Mouse (Mus musculus) spleen, postnatal 14 days (tissue): Measurements from ENCODE around the gene 1700001O22Rik.
A peak's percentile ranks its signal among the peaks of the same experiment; 100 is the strongest.

Experiments
- DNase-seq, 2 experiments: peaks; one replicate each; pipeline ENCODE4 v3.0.0; 2021 to 2022; ENCODE audit warnings: low spot score in 2 of 2

Gene 1700001O22Rik

DNA sequence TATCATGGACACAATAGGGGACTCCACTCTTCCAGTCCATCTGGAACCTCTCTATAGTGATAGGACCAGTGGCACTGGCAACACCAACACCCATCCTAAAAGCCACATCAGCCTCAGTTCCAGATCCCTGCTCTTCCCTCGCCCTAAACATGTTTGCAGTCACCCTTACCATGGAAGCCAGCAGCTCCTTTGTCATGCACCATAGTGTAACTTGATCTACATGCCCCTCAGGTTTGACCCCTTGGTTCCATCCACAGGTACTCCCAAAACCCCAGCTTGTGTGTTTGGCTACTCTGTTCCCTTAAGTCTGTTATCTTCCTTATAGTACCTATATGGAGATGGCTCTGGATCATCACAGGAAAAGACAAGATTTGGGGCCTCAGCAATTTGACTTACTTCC, 12.9 kb upstream of the 1700001O22Rik start:
- DNase-seq = no peak

DNA sequence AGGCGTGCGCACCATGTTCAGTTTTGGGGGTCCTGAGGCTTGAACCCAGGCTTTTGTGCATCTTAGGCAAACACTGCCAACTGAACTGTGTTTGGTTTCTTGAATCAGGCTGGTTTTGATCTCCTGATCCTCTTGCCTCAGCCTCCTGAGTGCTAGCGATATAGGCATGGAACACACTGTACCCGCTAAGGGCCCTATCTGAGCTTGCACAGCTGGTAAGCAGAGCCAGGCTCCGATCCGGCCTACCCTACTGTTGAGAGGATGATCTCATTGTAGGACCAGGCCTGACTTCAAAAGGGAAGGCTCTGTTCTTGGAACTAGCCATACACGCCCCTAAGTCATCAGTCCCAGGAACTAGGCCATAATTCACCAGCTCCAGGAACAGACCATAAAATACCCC, 7.1 kb upstream of the 1700001O22Rik start:
- no peak for DNase-seq

DNA sequence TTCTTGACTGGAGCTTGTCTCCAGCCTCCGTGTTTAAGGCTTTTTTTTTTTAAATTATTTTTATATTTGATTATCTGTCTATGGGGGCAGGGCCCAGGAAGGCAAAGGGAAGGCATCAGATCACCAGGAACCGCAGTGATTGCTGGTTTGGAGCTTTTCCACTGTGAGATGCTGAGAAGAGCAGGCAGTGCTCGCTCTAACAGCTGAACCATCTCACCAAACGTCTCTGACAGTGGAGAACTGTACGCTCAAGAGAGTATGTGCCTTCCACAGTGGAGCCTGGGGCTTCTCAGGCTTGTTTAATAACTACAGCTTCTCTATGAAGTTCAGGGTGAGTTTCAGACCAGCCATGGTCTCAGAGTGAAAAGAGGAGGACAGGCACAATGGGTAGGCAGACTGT, 6.0 kb upstream of the 1700001O22Rik start:
- no peak for DNase-seq

DNA sequence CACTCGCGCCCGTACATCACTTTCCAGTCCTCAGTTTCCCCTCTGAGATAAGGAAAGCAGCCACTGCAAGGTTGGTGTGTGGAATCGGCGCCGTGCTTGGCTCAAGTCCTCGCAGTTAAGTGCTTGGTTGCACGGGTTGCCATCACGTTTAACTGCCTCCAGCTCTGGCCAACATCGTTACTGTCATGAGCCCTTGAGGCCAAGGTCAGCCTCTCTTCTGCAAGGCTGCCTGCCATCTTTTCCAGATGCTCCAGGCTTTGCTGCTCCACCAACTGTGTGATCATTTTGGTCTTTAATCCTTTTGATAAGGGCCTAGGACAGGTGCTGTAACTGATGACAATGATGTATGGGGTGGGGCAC, 4.8 kb upstream of the 1700001O22Rik start:
- no peak for DNase-seq

DNA sequence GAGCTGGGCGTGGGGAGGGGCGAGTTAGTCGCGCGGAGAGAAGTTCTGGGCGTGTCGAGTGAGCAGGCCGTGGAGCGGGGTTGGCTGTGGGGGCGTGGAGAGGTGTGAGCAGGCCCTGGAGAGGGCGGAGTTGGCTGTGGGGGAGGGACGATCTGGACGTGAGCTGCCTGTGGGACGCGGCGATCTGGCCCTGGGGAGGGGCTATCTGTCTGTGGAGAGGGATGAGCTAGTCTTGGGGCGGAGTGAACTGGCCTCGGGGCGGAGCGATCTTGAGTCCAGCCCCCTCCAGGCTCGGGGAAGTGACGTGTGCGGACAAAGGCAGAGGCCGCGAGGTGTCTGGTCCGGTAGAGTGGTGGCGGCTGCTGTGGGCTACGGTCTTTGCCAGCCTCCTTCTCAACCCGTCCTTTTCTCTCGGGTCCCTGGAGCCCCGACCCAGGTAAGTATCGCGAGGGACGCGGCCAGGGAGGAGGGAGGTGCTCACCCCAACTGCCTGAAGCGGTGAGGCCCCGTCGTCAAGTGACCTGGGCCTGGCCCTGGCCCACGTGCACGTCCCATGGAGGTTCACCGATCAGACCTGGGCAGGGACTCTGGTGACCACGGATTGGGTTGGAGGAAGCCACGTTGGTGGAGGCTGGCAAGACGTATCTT, 4.3 kb upstream of the 1700001O22Rik start, which contains the start of gene Ntmt1:
Ntmt1 (plus strand) TSS at position 179 of the 648 bp plus-strand sequence.
- peak; percentile 98 for DNase-seq

DNA sequence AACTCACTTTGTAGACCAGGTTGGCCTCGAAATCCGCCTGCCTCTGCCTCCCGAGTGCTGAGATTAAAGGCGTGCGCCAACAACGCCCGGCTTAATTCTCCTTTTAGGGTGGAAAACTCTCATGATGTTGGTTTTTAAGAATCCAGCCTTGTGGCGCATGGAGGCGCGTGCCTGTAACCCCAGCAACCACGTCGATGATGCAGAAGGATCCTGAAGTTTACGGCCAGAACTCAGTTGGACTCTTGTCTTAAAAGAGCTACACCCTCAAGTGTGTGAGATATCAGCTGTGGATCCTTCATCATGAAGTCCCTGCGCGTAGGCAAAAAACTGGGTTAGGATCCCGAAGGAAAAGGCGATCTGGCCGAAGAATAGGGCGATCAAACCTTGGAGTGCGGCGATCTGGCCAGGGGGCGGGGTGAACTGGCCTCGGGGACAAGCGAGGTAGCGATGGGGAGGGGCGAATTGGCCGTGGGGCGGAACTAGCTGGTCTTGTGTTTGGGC, 3.7 kb upstream of the 1700001O22Rik start:
- no peak for DNase-seq

DNA sequence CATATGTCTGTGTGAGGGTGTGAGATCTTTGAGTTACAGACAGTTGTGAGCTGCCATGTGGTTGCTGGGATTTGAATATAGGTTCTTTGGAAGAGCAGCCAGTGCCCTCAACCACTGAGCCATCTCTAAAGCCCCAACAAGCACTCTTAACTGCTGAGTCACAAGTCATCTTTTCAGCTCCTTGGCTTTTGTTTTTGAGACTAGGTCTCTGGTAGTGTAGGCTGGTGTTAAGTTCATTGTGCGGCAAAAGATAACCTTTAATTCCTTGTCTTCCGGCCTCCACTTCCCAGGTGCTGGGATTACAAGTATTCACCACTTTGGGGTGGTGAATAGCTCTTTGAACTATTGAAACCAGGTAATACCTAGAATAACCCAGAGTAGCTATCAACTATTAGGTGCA, 2.5 kb upstream of the 1700001O22Rik start:
- no peak for DNase-seq

DNA sequence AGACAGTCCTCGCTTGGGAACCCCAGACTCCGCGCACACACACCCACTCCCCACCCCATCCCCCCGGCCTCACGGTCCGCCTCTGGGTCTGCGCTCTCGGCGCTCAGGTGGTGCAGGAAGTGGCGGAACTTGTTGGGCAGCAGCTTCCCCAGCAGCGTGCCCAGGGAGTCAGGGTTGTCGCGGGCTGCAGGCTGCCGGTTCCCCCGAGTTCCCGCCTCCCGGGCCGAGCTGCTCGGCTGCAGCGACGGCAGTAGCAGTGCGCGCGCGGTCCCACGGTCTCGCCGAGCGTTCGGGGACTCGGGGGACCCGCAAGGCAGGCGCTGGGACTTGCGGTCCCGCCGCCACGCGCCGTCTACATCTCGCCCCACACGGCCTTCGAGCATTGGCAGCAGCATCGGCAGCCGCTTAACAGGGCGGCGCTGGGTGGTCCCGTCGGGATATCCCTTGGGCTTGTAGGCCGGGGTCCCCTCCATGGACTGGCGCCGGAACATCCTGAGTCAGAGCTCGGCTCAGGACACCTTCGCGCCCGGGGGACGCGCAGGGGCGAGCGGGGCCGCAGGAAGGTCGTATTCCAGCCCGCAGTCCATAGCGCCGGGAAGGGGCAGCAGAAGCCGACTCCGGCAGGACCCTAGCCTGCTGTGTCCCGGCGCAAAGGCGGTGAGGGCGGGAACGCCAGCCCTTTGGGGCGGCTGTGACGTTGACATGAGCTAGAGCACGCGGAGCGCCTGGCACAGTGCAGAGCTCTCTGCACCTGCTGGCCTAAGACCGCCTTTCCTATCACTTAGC, 2.2 kb downstream of the 1700001O22Rik start:
- no peak for DNase-seq

DNA sequence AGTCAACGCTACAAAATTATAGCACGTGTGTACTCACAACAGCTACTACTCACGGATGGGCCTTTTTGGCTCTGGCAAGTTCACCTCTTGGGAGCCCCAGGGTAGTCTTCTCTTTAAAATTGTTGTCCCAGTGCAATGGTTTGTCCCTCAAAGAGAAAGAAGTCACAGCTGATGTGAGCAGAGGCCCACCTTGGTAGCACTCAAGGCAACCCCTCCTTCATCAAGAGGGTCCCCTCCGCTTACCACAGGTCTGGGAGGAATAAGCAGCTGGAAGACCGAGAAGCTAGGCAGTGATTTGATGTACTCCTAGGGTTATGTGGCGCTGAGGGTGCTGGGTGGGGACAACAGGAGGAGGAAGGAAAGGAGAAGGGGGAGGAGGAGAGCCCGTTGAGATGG, 2.8 kb downstream of the 1700001O22Rik start:
- no peak for DNase-seq

DNA sequence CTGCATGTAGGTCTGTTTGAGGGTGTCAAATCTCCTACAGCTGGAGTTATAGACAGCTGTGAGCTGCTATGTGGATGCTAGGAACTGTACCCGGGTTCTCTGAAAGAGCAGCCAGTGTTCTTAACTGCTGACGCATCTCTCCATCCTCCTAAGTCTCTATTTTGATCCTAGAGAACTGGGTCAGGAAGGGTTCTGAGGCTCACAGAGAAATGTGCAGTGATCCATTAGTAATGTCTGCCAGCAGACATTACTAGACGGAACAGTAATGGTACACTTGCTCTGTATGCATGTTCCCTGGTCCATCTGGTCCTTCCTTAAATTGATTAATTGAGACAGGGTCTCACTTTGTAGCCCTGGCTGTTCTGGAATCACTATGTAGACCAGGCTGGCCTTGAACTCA, 4.0 kb downstream of the 1700001O22Rik start:
- no peak for DNase-seq

DNA sequence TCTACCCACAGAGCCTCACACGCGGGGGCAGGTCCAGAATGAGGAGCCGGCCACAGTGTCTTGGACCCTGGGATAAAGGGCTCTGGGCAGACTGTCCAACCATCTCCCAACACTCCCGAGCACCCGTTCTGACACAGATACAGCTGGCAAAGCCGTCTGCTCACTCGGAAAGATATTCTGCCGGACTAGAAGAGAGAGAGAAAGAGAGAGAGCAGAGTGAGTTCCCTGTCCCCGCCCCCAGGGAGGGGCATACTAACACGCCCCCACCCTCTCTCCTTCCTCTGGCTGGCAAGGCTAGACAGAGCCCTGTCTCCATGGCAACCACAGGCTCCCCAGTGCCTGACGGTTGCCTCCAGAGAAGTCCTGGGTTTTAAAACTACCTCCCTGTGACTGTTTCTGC, 7.1 kb downstream of the 1700001O22Rik start:
- DNase-seq = peak in 1 of 2 experiments; percentile 36

DNA sequence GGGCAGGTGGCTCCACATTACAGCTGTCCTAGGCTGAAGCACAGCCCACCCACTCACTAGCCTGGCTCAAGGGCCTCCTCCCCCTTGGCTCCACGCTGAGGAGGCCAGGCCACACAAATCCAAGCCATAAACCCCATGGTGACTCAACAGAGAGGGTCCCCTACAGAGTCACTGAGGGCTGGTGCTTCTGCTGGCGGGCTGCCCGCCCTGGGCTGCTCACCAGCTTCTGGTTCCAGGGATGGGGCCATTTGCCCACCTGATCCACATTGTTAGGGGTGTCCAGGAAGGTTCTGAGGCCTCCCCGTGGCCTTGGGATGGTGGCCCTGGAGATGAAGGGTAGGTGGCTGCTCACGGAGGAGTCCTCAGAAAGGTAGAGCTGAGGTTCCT, 7.6 kb downstream of the 1700001O22Rik start:
- DNase-seq = no peak

DNA sequence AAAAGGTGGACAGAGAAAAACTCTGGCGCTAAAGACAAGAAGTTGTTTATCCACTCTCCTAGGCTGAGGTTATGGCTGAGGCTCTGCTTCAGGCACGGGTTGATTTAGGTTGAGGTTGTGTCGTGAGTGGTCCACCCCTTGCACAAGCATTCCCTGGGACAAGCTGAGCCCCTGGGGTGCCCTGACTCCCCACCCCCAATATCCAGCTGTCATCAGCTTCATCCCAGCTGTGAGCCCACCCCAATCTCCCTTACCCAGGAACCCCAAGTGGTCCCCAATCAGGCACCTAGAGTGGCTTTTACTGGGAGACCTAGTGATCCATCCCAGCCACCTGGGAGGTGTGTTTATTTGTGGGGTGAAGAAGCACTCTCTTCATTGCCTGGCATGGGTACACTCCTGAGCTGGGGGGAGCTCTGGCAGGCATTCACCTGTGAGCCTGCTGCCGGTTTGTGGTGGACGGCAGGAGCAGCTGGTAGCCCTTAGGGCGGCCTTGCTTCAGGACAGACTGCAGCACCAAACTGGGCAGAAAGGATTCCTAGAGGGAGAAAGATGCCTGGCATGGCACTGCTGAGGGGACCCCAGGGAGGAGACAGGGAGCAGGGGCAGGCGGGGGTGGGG, 8.1 kb downstream of the 1700001O22Rik start:
- DNase-seq = no peak

DNA sequence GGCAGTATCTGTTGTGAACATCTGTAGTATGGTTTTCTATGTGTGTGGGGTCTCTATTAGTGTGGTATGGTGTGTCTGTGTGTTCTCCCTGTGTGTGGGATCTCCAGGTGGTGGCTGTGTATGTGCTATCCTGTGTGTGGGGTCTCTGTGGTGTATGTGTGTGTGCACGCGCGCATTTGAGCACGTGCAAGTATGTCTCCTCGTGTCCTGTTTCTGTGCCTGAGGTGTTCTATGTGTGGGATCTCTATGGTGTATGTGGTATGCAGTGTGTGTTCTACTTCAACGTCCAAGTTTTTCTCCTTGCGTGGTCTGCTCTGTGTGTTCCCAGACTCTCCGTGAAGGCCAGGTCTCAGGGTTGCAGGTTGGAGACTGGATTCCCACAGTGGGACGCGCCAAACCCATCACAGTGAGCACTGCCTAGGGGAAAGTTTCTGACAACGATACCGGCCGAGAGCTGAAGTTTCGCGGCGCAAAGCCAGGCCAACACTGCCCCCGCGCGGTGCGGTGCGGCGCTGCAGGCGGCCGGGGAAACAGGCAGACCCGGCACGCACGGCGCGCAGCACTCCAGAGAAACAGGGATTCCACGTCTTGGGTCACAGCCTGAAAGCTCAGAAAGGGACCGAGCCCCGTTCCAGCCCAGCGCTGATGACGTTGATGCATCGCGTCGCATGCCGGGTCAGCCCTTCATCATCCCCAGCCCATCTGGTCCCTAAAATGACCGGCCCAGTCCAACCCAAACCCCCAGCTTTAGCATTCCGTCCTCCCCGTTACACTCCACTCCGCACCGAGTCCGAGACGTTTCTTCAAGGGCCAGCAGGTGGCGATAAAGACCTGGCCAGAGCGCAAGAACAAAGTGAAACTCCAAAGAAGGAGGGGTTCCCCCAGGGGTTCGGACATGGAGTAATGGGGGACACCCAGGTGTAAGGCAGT, 9.0 kb downstream of the 1700001O22Rik start:
- DNase-seq = peak; percentile 83 to 90

DNA sequence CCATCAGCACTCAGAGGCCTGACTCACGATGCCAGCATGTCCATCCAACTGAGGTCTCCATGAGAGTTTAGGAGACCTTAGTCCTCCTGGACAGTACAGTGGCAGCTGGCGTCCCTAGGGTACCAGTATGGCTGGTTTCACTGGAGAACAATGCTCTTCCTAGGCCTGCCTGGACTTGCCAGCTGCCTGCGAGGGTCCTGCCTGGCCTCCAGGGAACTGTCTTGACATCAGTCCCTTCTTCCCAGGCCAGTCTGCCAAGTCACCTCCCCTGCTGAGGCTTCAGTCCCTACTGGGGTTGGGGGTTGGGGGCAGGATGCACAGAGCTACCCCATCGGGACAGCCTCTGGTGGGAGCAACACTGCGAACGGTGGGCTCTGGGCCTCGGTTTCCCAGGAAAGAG, 11.4 kb downstream of the 1700001O22Rik start:
- no peak for DNase-seq

DNA sequence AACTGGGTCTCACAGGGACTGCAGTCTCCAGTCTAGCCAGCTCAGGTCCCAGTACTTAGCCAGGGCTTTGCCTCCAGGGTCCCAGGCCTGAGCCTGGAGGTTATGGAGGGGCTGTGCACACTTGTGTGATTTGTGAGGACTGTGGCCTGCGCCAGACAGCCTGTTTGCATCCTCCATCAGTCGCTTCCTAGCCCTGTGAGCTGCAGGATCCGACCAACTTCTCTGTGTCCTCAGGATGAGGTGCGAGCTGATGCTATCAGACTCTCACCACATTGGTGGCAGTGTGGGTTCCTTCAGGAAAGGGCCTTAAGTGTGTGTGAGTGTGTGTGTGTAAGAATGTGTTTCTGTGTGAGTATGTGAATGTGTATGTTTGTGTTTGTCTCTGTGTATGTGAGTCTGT, 16.0 kb downstream of the 1700001O22Rik start:
- DNase-seq = no peak

DNA sequence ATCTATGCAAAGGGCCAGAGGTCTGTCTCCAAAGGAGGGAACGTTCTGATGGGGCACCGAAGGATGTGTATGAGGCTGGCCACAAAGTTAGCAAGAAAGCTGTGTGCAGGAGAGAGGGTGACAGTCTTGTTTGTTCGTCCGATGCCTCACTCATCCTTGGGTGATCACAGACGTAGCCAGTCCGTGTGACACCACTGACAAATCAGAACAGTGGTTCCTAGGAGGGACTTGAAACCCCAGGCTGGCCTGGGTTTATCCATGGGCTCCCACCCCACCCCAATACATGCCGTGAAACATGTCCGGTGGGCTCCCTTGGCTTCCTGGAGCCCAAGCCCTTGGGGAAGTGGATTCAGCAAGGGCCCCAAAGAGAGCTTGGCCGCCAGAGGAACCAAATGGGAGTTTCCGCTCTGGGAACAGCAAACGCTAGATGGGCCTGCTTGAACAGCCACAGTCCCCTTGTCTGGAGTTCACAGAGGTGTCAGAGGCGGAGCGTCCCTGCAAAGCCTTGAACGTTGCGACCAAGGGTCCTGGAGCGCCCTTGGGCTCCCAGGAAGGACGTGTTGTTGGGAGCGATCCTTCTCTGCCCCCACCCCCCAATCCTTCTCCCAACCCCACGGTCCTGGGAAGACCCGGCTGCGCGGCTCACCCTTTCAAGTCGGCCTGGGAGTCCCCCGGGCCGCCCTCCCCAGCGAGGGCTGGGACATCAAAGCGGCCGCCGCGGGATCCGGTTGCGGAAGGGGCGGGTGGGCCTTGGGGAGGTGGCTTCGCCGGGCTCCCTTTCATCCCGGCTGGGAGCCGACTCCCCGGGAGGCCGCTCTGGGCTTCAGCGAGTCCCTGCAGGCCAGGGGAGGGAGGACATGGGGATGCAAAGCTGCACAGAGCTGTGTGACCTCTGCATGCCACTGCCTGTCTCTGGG, 19.1 kb downstream of the 1700001O22Rik start:
- no peak for DNase-seq

DNA sequence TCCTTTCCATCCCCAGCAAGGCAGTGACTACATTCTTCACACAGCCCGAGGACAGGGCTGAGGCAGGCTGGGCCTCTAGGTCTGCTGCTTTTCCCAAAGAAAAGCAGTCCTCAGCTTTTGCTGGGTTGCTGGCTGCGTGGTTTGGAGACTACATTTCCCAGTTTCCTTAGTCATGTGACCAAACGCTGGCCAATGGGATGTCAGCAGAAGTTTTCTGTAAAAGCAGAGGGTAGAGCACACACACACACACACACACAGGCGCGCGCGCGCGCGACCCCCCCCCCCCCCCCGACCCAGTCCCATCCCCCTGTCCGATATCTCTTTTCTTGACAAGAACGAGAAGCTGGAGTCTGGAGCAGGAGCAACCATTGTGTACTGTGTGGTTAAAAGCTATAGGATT, 20.1 kb downstream of the 1700001O22Rik start:
- no peak for DNase-seq

DNA sequence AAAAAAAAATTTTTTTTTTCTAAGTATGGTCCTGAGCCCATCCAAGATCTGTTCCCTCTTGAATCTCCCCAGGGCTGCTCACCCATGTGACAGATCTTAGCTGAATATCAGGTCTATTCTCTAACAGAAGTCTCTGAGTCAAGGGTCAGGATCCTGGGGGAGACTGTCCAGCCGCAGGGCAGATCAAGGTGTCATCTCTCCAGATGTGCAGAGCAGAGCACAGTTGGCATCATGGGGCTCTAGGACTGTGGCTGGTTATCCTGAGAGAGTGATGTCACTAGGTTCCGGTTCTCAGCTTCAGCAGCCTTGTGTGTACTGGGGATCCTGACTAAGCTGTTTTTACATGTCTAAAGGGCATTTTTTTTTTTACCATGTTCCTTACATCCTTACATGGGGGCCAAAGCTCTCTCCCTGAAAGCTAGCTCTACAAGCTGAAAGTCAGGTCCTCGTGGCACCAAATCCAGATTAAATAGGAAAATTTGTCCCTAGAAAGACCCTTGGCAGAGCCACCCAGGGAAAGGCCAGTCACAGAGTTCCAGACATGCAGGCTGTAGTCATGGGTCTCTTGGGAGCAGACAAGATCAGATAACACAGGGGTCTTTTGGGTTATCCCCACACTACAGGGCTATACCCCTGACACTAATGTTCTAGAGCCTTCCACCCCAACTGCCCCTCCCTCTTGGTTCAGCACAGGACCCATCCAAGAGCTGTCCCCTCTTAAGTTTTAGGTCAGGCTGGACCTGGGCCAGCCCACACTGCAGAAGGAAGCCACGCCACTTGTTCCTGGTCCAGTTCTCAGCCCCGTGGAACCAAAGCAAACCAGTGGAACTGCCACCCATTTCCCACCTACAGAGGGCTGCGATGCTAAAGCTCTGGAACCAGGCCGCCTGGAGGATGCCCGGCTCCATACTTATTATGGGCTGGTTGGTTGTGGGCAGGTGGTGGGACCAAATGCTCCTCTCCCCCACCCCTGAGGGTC, 20.9 kb downstream of the 1700001O22Rik start:
- no peak for DNase-seq
